Mouse (Mus musculus) liver, postnatal 0 days (tissue): ENCODE data around the gene Coq8a. TPM values are rescaled to one million over a fixed set of nuclear protein-coding genes. Genes with fewer than 3 reads are reported as not detected.

Experiments used
- ATAC-seq: fragments of 200-750 bp; cut with Nextera tagmentation; 2 replicates; pipeline ENCODE4 v1.8.0; 2017; ENCODE audit warnings: mild to moderate bottlenecking, moderate library complexity
- DNase-seq: peaks from one replicate; pipeline ENCODE4 v3.0.0-alpha.2; 2016
- H3K27ac ChIP-seq: fragments of 300-500 bp; sonication (generic); 2 replicates; pipeline ENCODE4 v1.5.1; 2014; ENCODE audit warnings: antibody characterized with exemption, moderate library complexity, mild to moderate bottlenecking, low read depth
- H3K27me3 ChIP-seq: fragments of 300-500 bp; sonication (generic); 2 replicates; pipeline ENCODE4 v1.6.1; 2014; ENCODE audit warnings: low read length, control low read depth, mixed read lengths; ENCODE audit not compliant: insufficient read depth
- H3K36me3 ChIP-seq: fragments of 300-500 bp; sonication (generic); replicated peaks from 2 replicates; pipeline ENCODE4 v1.6.1; 2014; ENCODE audit warnings: mild to moderate bottlenecking, control low read depth, low read length, moderate library complexity, mixed read lengths; ENCODE audit not compliant: insufficient read depth
- H3K4me1 ChIP-seq: fragments of 300-500 bp; sonication (generic); 2 replicates; pipeline ENCODE4 v1.6.1; 2014; ENCODE audit warnings: antibody characterized with exemption, mild to moderate bottlenecking, control low read depth; ENCODE audit not compliant: insufficient read depth
- H3K4me2 ChIP-seq: fragments of 300-500 bp; sonication (generic); 2 replicates; pipeline ENCODE4 v1.6.1; 2014; ENCODE audit warnings: low read depth, mild to moderate bottlenecking, low read length, moderate library complexity, mixed read lengths
- H3K4me3 ChIP-seq: fragments of 300-500 bp; sonication (generic); 2 replicates; pipeline ENCODE4 v1.5.1; 2014; ENCODE audit warnings: low read depth, low read length
- H3K9ac ChIP-seq: fragments of 300-500 bp; sonication (generic); replicated peaks from 2 replicates; pipeline ENCODE4 v1.6.1; 2014; ENCODE audit warnings: mild to moderate bottlenecking, moderate library complexity
- H3K9me3 ChIP-seq: fragments of 300-500 bp; sonication (generic); 2 replicates; pipeline ENCODE4 v1.6.1; 2016; ENCODE audit warnings: mild to moderate bottlenecking, control low read depth, low read length, mixed read lengths
- CTCF ChIP-seq: sonication (generic); IDR thresholded peaks from 2 replicates; pipeline ENCODE4 v1.5.1; 2016; ENCODE audit warnings: antibody characterized with exemption, low read depth
- EP300 ChIP-seq: IDR thresholded peaks from 2 replicates; pipeline ENCODE4 v1.6.1; 2016; ENCODE audit warnings: antibody characterized with exemption, low read depth, mild to moderate bottlenecking
- WGBS: fragments of 180-500 bp; shearing (Covaris S2); extraction: QIAGEN DNeasy Blood & Tissue Kit; methylation state at CpG from one replicate; pipeline ENCODE4 v1.1.7; 2014; ENCODE audit not compliant: insufficient replicate concordance; 5-methylcytosine and 5-hydroxymethylcytosine counted together
- polyA plus RNA-seq: library from polyadenylated mRNA; unstranded; fragments of >200 nt; fragmentation: Nextera tagmentation; extraction: Ambion mirVana; gene quantifications from 2 replicates; pipeline ENCODE4 v1.2.1, GENCODE M21; 2015

Coq8a gene
- polyA plus RNA-seq, 1 experiment from 2014 or later, result 36.6 TPM

GRCm38 (mm10) chr1:180220791-180221542 lies 21.6 kb upstream of the Coq8a start:
- Histone ChIP-seq H3K4me2 (no peak overlapping the region), H3K4me1 (peaks cover 12% of the 10 kb centered on the region), H3K27me3 (no peaks in the 10 kb centered on the region), H3K9me3 (no peaks in the 10 kb centered on the region), H3K9ac (no peak overlapping the region), H3K4me3 (no peak overlapping the region), H3K36me3 (no peaks in the 10 kb centered on the region), H3K27ac (peak overlapping the region; percentile 30; the same call in 1 of the 2 replicates)
- DNase-seq, result no peak
- WGBS, result 83% methylated on average over 19 of the region's 19 CpGs
- no peak for TF ChIP-seq EP300
- no peak for TF ChIP-seq CTCF
- no peak for ATAC-seq

DNA sequence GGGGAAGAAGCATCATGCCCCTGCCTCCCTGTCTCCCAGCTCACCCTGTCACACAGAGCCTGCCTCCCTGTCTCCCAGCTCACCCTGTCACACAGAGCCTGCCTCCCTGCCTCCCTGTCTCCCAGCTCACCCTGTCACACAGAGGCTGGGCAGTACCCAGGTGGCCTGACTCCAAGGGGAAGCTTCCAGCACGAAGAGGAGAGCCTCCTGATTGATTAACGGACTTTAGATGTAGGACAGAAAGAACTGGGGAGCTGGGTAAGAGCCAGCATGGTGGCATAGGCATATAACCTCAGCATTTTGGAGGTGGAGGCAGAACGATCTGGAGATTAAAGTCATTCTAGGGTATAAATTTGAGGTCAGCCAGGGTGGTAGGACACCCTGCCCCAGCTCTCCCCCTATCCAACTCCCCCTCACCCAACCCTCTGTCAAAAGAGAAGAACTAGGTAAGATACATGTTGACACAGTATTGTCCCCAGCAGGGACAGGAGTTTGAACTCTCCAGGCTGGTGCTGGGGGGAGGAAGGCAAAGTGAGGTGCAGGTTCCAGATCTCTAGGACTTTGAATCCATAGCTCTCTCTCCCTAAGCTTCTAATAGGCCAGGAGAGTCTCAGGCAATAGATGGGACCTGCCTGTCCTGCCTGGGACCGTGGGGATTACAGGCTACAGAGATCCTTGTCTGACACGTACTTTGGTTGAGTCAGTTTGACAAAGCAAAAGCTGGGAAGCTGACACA lies 17.3 kb upstream of the Coq8a start:
- H3K27ac ChIP-seq, result peak overlapping the region; percentile 72

GRCm38 (mm10) chr1:180215044-180215443 lies 15.6 kb upstream of the Coq8a start:
- WGBS, result 18% methylated on average over 4 of the region's 4 CpGs
- DNase-seq (peak; percentile 68), ATAC-seq (peak; percentile 81)
- Histone ChIP-seq H3K4me1 (peaks cover 10% of the 10 kb centered on the region; the same call in 1 of the 2 replicates), H3K36me3 (no peaks in the 10 kb centered on the region), H3K27me3 (no peaks in the 10 kb centered on the region), H3K4me3 (no peak overlapping the region), H3K27ac (no peak overlapping the region), H3K4me2 (no peak overlapping the region), H3K9ac (no peak overlapping the region), H3K9me3 (no peaks in the 10 kb centered on the region)
- TF ChIP-seq CTCF, result peak; percentile 99
- no peak for TF ChIP-seq EP300

More for the DNA sequence above, 17.3 kb upstream of the Coq8a start:
- no peaks in the 10 kb centered on the region for H3K36me3 ChIP-seq
- H3K4me2 ChIP-seq, result no peak overlapping the region
- H3K27me3 ChIP-seq, result no peaks in the 10 kb centered on the region
- H3K9me3 ChIP-seq, result no peaks in the 10 kb centered on the region
- 54% methylated on average over 5 of the region's 5 CpGs for WGBS
- no peak overlapping the region for H3K9ac ChIP-seq
- ATAC-seq, result peak; percentile 81
- TF ChIP-seq EP300, result no peak
- TF ChIP-seq CTCF, result no peak
- peaks cover 6% of the 10 kb centered on the region for H3K4me1 ChIP-seq
- no peak for DNase-seq
- H3K4me3 ChIP-seq, result no peak overlapping the region

- WGBS, result 64% methylated on average over 5 of the region's 5 CpGs
- H3K27ac ChIP-seq, result no peak overlapping the region
- no peak overlapping the region for H3K4me3 ChIP-seq
- ATAC-seq, result no peak
- peaks cover 10% of the 10 kb centered on the region; the same call in 1 of the 2 replicates for H3K4me1 ChIP-seq
- H3K9me3 ChIP-seq, result no peaks in the 10 kb centered on the region
- H3K9ac ChIP-seq, result no peak overlapping the region
- H3K36me3 ChIP-seq, result no peaks in the 10 kb centered on the region
- H3K27me3 ChIP-seq, result no peaks in the 10 kb centered on the region
- no peak overlapping the region for H3K4me2 ChIP-seq
- TF ChIP-seq CTCF (no peak), EP300 (no peak)
- no peak for DNase-seq
Observed at GRCm38 (mm10) chr1:180212911-180213310, 13.5 kb upstream of the Coq8a start.

DNA sequence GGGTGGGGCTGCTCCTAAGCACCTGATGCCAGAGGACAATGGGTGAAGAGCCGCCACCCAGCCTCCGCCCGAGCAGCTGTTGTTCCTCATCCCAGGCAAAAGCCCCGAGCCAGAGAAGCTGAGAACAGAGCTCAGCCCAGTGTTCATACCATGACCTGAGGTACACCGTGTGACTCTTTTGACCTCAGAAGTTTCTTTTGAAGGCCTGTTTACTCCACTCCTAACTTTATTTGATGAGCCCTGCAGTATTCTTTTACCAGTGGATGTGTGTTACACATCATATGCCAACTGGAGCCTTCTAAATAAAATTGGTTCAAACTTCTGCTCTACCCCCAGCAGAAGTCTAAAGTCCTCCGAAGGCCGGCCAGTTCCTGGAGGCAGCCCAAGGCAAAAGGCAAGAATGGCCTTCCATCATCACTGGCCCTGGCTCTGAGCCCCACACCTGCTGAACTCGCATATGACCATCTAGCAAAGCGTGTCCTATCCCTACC lies 11.4 kb upstream of the Coq8a start:
- no peaks in the 10 kb centered on the region for H3K9me3 ChIP-seq
- H3K4me2 ChIP-seq, result no peak overlapping the region
- ATAC-seq, result peak; percentile 21; the same call in 1 of the 2 replicates
- DNase-seq, result no peak
- H3K4me3 ChIP-seq, result no peak overlapping the region
- H3K9ac ChIP-seq, result no peak overlapping the region
- H3K27me3 ChIP-seq, result no peaks in the 10 kb centered on the region
- TF ChIP-seq CTCF (no peak), EP300 (no peak)
- peak overlapping the region; percentile 60; the same call in 1 of the 2 replicates for H3K27ac ChIP-seq
- 0 out of 2 replicates have a peak, but pooled peaks cover 10% of the 10 kb centered on the region for H3K4me1 ChIP-seq
- 67% methylated on average over 9 of the region's 9 CpGs for WGBS
- no peaks in the 10 kb centered on the region for H3K36me3 ChIP-seq

DNA sequence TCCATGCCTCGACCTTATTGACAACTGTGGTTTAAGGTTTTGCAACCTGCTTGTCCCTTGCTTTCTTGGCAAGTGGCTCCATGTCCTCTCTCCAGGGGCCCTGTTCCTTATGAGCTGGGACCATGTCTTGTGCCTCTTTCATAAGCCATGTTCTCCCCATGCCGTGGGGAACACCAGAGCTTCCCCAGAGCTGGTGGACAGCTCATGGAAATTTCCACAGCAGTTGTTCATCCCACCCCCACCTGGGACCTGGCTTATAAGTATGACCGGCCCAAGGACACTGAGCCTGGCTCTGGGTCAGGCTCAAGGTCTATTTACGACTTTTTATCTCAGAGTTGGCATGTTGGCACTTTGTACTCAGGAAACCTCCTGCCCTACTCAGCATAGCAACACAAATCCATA lies 10.6 kb upstream of the Coq8a start:
- TF ChIP-seq EP300 (no peak), CTCF (no peak)
- H3K4me3 ChIP-seq, result no peak overlapping the region
- no peak overlapping the region for H3K9ac ChIP-seq
- no peak for DNase-seq
- H3K27ac ChIP-seq, result peak overlapping the region; percentile 60; the same call in 1 of the 2 replicates
- H3K4me2 ChIP-seq, result no peak overlapping the region
- no peaks in the 10 kb centered on the region; the same call in 1 of the 2 replicates for H3K9me3 ChIP-seq
- ATAC-seq, result 0 out of 2 replicates have a peak, but pooled peaks have one; percentile 16
- H3K4me1 ChIP-seq, result 0 out of 2 replicates have a peak, but pooled peaks cover 10% of the 10 kb centered on the region
- 50% methylated on average over 4 of the region's 4 CpGs for WGBS
- H3K36me3 ChIP-seq, result no peaks in the 10 kb centered on the region
- no peaks in the 10 kb centered on the region for H3K27me3 ChIP-seq
